Mouse (Mus musculus) forebrain, embryonic 12.5 days (tissue): ENCODE measurements around the gene Lrrc42. TPM values are rescaled to one million over a fixed set of nuclear protein-coding genes. Genes with fewer than 3 reads are reported as not detected.

Experiments
- ATAC-seq: fragments of 200-750 bp; cut with Nextera tagmentation; 2 replicates; pipeline ENCODE4 v1.8.0; 2017; ENCODE audit warnings: moderate TSS enrichment; ENCODE audit not compliant: low FRiP score
- H3K27ac ChIP-seq: fragments of 300-500 bp; sonication (generic); 2 replicates; pipeline ENCODE4 v1.5.1; 2016; ENCODE audit warnings: mild to moderate bottlenecking
- H3K27me3 ChIP-seq: fragments of 300-500 bp; sonication (generic); 2 replicates; pipeline ENCODE4 v1.6.1; 2016; ENCODE audit warnings: mild to moderate bottlenecking
- H3K36me3 ChIP-seq: fragments of 300-500 bp; sonication (generic); replicated peaks from 2 replicates; pipeline ENCODE4 v1.6.1; 2016; ENCODE audit warnings: mild to moderate bottlenecking
- H3K4me1 ChIP-seq: fragments of 300-500 bp; sonication (generic); 2 replicates; pipeline ENCODE4 v1.6.1; 2016
- H3K4me2 ChIP-seq: fragments of 300-500 bp; sonication (generic); 2 replicates; pipeline ENCODE4 v1.6.1; 2016; ENCODE audit warnings: mild to moderate bottlenecking, moderate library complexity
- H3K4me3 ChIP-seq: fragments of 300-500 bp; sonication (generic); replicated peaks from 2 replicates; pipeline ENCODE4 v1.5.1; 2016; ENCODE audit warnings: mild to moderate bottlenecking
- H3K9ac ChIP-seq: fragments of 300-500 bp; sonication (generic); 2 replicates; pipeline ENCODE4 v1.6.1; 2016; ENCODE audit warnings: mild to moderate bottlenecking
- H3K9me3 ChIP-seq: fragments of 300-500 bp; sonication (generic); 2 replicates; pipeline ENCODE4 v1.6.1; 2016
- WGBS: fragments of 180-500 bp; shearing (Covaris S2); methylation state at CpG from one replicate; pipeline ENCODE4 v1.1.7; 2016; 5-methylcytosine and 5-hydroxymethylcytosine counted together
- polyA plus RNA-seq: library from polyadenylated mRNA; unstranded; fragments of >200 nt; fragmentation: Nextera tagmentation; extraction: Ambion mirVana; gene quantifications from 2 replicates; pipeline ENCODE4 v1.2.1, GENCODE M21; 2016

Lrrc42 gene
- polyA plus RNA-seq = 74.3 and 79.9 TPM in 2 replicates

- peak within 1 kb of the TSS; percentile 65 for H3K4me2 ChIP-seq
- under 1% methylated on average over 93 of the region's 101 CpGs for WGBS
- H3K9me3 ChIP-seq = no peaks in the 10 kb centered on the region
- ATAC-seq = peak; percentile 95
- H3K27ac ChIP-seq = peak within 1 kb of the TSS; percentile 82
- H3K9ac ChIP-seq = peak within 1 kb of the TSS; percentile 80
- no peaks in the 10 kb centered on the region for H3K27me3 ChIP-seq
- H3K4me3 ChIP-seq = peak within 1 kb of the TSS; percentile 71
- peaks cover 31% of the 10 kb centered on the region for H3K4me1 ChIP-seq
- H3K36me3 ChIP-seq = no peaks in the 10 kb centered on the region
These were observed at the start of gene Lrrc42, which contains the start of gene Hspb11 for GRCm38 (mm10) chr4:107253125-107254091. Gene Lrrc42 (minus strand): TSS chr4:107253532. Gene Hspb11 (plus strand): TSS chr4:107253593.

GRCm38 (mm10) chr4:107302832-107303231, 49.5 kb upstream of the Lrrc42 start:
- ATAC-seq = no peak
- H3K4me2 ChIP-seq = no peak overlapping the region
- 0 out of 2 replicates have a peak, but pooled peaks cover 6% of the 10 kb centered on the region for H3K27me3 ChIP-seq
- no peaks in the 10 kb centered on the region for H3K36me3 ChIP-seq
- H3K9me3 ChIP-seq = no peaks in the 10 kb centered on the region
- WGBS = 87% methylated on average over 4 of the region's 4 CpGs
- H3K9ac ChIP-seq = no peak overlapping the region
- no peak overlapping the region for H3K27ac ChIP-seq
- H3K4me3 ChIP-seq = no peak overlapping the region
- H3K4me1 ChIP-seq = no peaks in the 10 kb centered on the region; the same call in 1 of the 2 replicates

DNA sequence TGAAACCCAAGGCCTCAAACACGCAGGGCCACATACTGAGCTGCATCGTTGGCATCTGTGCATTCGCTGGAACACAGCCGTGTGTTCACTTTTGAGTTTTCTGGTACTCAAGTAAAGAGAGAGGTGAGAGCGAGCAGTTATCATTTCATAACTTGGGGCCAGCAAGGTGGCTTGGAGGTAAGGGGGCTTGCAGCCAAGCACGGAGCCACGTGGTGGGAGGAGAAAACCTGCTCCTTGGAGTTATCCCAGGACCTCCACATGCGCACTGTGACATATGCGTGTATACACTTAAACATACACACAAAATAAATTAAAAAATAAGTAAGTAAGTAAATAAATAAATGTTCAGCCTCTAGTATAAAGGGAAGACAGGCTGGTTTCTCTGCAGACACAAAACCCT, 48.9 kb upstream of the Lrrc42 start:
- no peak overlapping the region for H3K9ac ChIP-seq
- no peak overlapping the region for H3K27ac ChIP-seq
- no peak overlapping the region for H3K4me2 ChIP-seq
- no peaks in the 10 kb centered on the region; the same call in 1 of the 2 replicates for H3K4me1 ChIP-seq
- WGBS = 86% methylated on average over 9 of the region's 9 CpGs
- 0 out of 2 replicates have a peak, but pooled peaks cover 6% of the 10 kb centered on the region for H3K27me3 ChIP-seq
- H3K9me3 ChIP-seq = no peaks in the 10 kb centered on the region
- no peak for ATAC-seq
- no peak overlapping the region for H3K4me3 ChIP-seq
- no peaks in the 10 kb centered on the region for H3K36me3 ChIP-seq

DNA sequence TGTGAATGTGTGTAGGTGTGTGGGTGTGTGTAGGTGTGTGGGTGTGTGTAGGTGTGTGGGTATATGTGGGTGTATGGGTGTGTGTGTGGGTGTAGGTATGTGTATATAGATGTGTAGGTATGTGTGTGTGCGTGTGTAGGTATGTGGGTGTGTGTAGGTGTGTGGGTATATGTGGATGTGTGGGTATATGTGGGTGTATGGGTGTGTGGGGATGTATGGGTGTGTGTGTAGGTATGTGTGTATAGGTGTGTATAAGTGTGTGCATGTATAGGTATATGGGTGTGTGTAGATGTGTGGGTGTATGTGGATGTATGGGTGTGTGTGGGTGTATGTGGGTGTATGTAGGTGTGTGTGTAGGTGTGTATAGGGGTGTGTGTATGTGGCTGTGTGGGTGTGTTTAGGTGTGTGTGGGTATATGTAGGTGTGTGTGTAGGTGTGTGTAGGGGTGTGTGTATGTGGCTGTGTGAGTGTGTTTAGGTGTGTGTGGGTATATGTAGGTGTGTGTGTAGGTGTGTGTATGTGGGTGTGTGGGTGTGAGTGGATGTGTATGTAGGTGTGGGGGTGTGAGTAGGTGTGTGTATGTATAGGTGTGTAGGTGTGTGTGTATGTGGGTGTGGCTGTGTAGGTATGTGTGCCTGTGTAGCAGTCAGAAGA, 47.7 kb upstream of the Lrrc42 start:
- no peak for ATAC-seq
- 92% methylated on average over 1 of the region's 1 CpGs for WGBS
- H3K36me3 ChIP-seq = no peaks in the 10 kb centered on the region

GRCm38 (mm10) chr4:107300371-107300770, 47.0 kb upstream of the Lrrc42 start:
- no peak overlapping the region for H3K27ac ChIP-seq
- H3K9me3 ChIP-seq = no peaks in the 10 kb centered on the region
- H3K4me3 ChIP-seq = no peak overlapping the region
- WGBS = 81% methylated on average over 4 of the region's 4 CpGs
- no peaks in the 10 kb centered on the region for H3K27me3 ChIP-seq
- H3K9ac ChIP-seq = no peak overlapping the region
- H3K4me2 ChIP-seq = no peak overlapping the region
- H3K36me3 ChIP-seq = no peaks in the 10 kb centered on the region
- no peaks in the 10 kb centered on the region for H3K4me1 ChIP-seq
- no peak for ATAC-seq

More for the DNA sequence above, 47.7 kb upstream of the Lrrc42 start:
- Histone ChIP-seq H3K9me3 (no peaks in the 10 kb centered on the region), H3K9ac (peak overlapping the region; percentile 21; the same call in 1 of the 2 replicates), H3K4me1 (no peaks in the 10 kb centered on the region), H3K27ac (no peak overlapping the region), H3K4me2 (no peak overlapping the region), H3K4me3 (no peak overlapping the region), H3K27me3 (no peaks in the 10 kb centered on the region)

GRCm38 (mm10) chr4:107299779-107300340, 46.5 kb upstream of the Lrrc42 start:
- ATAC-seq = no peak
- Histone ChIP-seq H3K4me2 (no peak overlapping the region), H3K36me3 (no peaks in the 10 kb centered on the region), H3K4me1 (no peaks in the 10 kb centered on the region), H3K9me3 (no peaks in the 10 kb centered on the region), H3K4me3 (no peak overlapping the region), H3K27ac (no peak overlapping the region), H3K9ac (no peak overlapping the region), H3K27me3 (no peaks in the 10 kb centered on the region)
- WGBS = 92% methylated on average over 7 of the region's 7 CpGs

GRCm38 (mm10) chr4:107298071-107298606, 44.8 kb upstream of the Lrrc42 start:
- no peak overlapping the region for H3K4me3 ChIP-seq
- H3K27ac ChIP-seq = no peak overlapping the region
- WGBS = 88% methylated on average over 8 of the region's 8 CpGs
- no peaks in the 10 kb centered on the region for H3K4me1 ChIP-seq
- no peaks in the 10 kb centered on the region for H3K36me3 ChIP-seq
- H3K9me3 ChIP-seq = no peaks in the 10 kb centered on the region
- H3K27me3 ChIP-seq = no peaks in the 10 kb centered on the region
- no peak overlapping the region for H3K4me2 ChIP-seq
- H3K9ac ChIP-seq = no peak overlapping the region
- no peak for ATAC-seq

GRCm38 (mm10) chr4:107292273-107292662, 38.9 kb upstream of the Lrrc42 start:
- 72% methylated on average over 4 of the region's 4 CpGs for WGBS
- H3K4me1 ChIP-seq = no peaks in the 10 kb centered on the region
- no peaks in the 10 kb centered on the region for H3K9me3 ChIP-seq
- H3K4me2 ChIP-seq = no peak overlapping the region
- H3K4me3 ChIP-seq = no peak overlapping the region
- no peak overlapping the region for H3K27ac ChIP-seq
- H3K27me3 ChIP-seq = no peaks in the 10 kb centered on the region
- no peak for ATAC-seq
- H3K36me3 ChIP-seq = no peaks in the 10 kb centered on the region
- no peak overlapping the region for H3K9ac ChIP-seq

DNA sequence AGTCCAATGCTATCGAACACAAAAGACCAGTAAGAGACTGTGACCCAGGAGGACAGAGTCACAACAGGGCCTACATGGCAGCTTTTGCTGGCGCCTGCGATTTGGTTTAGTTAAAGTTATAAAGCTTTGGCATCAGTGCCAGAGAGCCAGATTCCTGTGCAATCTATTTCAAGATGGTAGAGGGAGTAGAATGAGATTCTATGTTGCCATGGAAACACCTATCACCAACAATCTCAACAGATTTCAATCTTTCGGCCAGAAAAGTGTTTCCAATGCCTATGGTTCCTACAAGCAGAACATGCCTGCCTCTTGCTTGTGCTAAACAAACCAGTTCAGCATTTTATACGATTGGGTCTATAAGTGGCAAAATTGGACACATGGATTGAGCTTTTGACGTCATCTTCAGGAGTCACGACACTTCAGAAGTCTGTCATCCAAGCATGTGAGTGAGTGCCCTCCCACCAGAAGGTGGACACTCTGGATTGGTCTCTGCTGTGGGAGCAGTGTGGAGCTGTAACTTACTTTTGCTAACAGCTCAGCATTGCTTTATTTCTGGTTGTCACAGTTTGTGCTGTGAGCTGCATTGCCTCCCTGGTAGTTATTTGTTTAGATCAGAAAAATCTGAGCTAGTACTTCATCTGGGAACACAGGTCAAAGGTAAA, 38.4 kb upstream of the Lrrc42 start:
- H3K9me3 ChIP-seq = no peaks in the 10 kb centered on the region
- 90% methylated on average over 7 of the region's 7 CpGs for WGBS
- H3K9ac ChIP-seq = no peak overlapping the region
- no peak overlapping the region for H3K4me2 ChIP-seq
- no peaks in the 10 kb centered on the region for H3K4me1 ChIP-seq
- no peak overlapping the region for H3K27ac ChIP-seq
- no peaks in the 10 kb centered on the region for H3K27me3 ChIP-seq
- no peak overlapping the region for H3K4me3 ChIP-seq
- no peak for ATAC-seq
- no peaks in the 10 kb centered on the region for H3K36me3 ChIP-seq

GRCm38 (mm10) chr4:107287517-107287916, 34.2 kb upstream of the Lrrc42 start:
- WGBS = 92% methylated on average over 2 of the region's 2 CpGs
- H3K27me3 ChIP-seq = no peaks in the 10 kb centered on the region
- no peaks in the 10 kb centered on the region for H3K4me1 ChIP-seq
- H3K4me3 ChIP-seq = no peak overlapping the region
- no peak for ATAC-seq
- H3K9ac ChIP-seq = no peak overlapping the region
- H3K9me3 ChIP-seq = no peaks in the 10 kb centered on the region
- H3K27ac ChIP-seq = no peak overlapping the region
- no peaks in the 10 kb centered on the region for H3K36me3 ChIP-seq
- H3K4me2 ChIP-seq = no peak overlapping the region

GRCm38 (mm10) chr4:107286386-107286785, 33.1 kb upstream of the Lrrc42 start:
- no peaks in the 10 kb centered on the region for H3K27me3 ChIP-seq
- WGBS = 94% methylated on average over 8 of the region's 8 CpGs
- no peak overlapping the region for H3K27ac ChIP-seq
- no peak overlapping the region for H3K9ac ChIP-seq
- no peak for ATAC-seq
- H3K36me3 ChIP-seq = no peaks in the 10 kb centered on the region
- no peak overlapping the region for H3K4me2 ChIP-seq
- no peak overlapping the region for H3K4me3 ChIP-seq
- no peaks in the 10 kb centered on the region for H3K4me1 ChIP-seq
- no peaks in the 10 kb centered on the region for H3K9me3 ChIP-seq
